Mouse (Mus musculus) CH12F3 (cell line): ENCODE data around the gene Cd52.

Experiments used
- in situ Hi-C: fragments of 300-500 bp; cut with MboI; formaldehyde crosslinking; loops from 2 replicates; pipeline ENCODE4 v1.14.3; 2020; ENCODE audit warnings: low sequenced_read_pairs

Cd52 gene

DNA sequence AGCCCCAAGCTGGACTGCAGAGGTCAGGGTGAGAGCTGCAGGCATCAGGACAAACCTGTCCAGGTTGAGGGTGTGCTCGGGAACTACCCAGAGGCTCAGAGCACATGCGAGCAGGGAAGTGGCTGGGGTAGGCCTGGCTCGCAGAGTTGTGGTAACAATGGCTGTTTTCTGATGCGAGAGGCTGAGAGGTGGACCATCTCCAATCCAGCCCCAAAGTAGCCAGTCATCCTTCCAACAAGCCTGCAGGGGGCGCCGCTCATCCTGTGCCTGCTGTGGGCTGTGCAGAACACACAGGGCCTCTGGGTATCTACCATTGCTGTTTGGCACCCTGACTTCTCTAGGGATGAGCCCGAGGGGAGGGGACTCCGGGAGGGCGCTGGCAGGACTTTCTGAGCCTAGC is 24.8 kb upstream of the Cd52 start:
- in situ Hi-C loops, result no loop called here

DNA sequence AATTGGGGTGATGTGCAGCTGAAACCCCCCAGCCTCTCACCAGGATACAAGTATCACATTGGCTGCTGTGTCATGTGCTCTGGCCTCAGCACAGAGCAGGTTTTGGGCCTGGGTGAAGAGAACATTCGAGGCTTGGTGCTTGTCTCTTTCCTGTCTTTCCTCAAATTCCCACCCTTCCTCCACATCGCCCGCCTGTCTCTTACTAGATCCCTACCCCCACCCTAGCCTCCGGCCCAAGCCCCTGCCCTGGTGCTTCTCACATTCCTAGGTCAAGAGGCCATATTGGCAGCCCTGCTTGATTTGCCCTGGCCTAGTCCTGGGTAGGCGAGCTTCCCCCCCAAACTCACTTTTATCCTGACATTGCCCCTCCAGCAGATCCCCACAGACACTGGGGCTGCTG is 24.2 kb upstream of the Cd52 start:
- in situ Hi-C loops, result no loop called here

DNA sequence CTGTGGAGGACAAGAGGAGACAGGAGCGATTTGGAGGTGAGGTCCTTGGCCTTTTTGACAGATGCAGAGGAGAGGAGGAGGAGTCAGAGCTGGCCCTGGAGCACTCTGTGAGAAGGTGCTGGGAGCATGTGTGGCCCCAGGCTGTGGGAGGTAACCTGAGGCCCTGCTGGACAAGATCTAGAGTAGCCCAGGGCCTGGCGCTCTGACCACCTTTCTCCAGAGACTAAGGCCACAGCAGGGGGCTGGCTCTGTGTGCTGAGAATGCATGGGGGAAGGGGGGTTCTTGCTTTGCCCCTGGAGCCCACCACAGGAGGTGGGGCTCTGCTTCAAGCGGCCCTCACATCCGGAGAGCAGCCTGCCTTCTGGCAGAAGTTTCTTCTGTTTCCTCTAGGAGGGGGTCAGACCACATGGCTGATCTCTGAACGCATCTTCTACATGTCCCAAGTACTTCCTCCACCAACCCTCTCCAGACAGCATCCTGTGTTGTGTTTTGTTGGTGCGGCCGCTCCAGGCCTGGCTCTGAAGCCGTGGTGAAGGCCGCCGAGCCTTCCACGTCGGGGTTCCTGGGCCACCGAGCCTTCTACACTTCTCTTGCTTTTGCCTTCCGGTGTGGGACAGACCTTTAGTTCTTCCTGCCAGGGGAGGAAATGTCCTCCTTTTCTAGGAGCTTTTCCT is 23.4 kb upstream of the Cd52 start:
- in situ Hi-C loops, result no loop called here

DNA sequence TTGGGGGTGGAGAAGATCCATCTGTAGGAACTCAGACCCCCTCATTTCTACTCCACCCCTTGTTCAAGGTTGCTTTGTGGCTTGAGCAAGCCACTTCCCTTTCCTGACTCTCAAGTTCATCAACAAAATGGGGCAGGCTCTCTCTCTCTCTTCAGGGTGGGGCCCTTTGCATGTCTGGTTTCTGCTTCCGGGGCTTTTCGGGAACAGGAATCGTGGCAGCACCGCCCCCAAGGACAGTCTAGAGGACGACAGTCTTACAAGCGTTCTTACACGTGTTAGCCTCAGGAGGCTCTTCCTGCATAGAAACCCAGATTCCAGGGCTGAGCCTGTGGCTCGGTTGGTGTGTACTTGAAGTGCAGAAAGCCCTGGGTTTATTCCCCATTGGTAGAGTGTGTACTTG is 22.1 kb upstream of the Cd52 start:
- in situ Hi-C loops, result no loop called here

DNA sequence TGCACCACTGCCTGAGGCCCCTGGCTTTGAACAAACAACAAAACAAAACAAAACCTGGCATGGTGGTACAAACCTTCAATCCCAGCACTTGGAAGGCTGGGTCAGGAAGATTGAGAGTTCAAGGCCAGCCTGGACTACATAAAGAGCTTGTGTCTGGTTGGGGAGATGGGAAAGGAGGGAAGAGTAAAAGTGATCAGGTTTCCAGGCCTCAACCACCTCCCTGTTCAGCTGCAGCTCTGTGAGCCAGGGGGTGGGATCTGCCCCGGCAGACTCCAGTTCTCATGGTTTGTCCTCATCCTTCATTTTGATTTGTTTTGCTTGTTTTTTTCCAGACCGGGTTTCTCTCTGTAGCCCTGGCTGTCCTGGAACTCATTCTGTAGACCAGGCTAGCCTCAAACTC is 21.6 kb upstream of the Cd52 start:
- in situ Hi-C loops, result no loop called here

DNA sequence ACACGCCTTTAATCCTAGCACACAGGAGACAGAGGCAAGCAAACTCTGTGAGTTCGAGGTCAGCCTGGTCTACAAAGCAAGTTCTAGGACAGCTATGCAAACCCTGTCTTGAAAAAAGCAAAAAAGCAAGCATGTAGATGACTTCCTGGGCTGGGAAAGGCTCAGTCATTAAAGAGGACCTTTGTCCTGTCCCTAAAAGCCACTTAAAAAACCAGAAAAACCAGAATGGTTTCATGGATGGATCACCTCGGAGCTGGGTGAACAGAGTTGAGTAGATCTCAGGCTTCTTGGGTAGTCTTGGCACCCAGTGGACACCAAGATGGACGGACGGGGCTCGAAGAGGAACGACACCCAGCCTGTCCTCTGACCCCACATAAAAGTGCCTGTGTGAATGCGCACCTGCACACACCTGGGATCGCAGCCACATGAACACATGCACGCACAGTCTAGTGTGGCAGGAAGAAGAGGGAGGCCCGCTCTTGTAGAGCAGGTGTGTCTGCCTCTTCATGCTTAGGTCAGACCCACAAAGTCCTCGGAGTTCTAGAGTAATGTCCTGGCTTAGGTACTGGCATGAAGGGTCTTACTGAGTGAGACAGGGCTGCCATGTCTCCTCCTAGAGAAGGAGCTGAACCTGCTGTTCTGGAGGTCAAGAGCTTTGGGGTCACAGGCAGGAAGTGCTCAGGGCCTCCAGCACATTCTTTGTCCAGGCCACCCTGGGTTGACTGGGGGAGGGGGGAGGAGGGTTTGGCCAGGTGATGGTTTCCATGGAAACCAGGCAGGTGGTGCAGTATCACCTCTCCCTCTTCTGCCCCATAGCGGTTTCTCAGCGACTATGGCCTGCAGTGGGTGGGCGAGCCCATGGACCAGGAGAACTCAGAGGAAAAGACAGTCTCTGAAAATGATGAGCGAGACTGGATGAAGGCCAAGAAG is 20.6 kb upstream of the Cd52 start:
- in situ Hi-C loops, result no loop called here

DNA sequence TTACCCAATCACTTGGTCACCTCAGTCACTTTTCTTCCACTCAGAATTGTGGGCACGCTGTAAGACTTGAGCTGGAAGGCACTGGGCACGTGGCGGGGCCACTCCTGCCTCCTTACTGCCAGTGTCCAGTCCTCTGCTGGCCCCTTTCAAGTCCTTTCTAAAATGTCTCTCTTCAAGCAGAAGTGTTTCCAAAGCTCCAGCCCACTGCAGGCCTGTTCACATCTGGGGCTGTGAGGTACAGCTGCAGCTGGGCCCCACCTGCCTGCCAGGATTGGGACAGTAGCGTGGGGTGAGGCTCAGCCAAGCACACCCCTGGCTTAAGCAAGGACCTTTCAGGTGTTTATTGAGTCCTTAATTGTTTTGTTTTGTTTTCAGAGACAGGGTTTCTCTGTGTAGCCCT is 19.2 kb upstream of the Cd52 start:
- in situ Hi-C loops, result no loop called here

DNA sequence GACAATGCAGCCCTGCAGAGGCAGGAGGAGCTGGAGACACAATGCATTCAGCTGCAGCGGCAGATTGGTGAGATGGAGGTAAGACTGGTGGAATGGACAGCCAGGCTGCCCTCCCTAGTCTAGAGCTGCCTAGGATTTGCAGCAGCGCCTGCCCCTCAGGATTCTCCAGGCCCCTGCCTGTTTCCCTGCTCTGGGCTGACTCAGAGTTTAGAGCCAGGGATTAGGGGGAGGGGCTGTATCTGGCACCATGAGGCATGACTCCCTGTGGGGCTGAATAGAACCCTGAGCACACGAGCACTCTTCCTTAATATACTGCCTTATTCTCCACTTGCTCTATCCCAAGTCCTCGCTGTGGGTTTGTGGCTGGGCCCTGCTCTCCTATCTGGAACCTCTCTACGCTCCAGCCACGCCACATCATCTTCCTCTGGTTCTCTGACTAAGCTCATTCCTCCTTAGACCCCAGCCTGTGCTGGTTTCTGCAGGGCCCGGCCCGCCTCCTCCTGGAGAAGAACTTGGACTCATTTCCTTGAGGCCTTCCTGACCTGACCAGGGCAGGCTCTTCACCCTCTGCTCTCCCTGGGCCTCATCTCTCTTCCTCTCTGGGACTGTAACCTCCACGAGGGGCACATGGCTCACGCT is 18.6 kb upstream of the Cd52 start:
- in situ Hi-C loops, result no loop called here

DNA sequence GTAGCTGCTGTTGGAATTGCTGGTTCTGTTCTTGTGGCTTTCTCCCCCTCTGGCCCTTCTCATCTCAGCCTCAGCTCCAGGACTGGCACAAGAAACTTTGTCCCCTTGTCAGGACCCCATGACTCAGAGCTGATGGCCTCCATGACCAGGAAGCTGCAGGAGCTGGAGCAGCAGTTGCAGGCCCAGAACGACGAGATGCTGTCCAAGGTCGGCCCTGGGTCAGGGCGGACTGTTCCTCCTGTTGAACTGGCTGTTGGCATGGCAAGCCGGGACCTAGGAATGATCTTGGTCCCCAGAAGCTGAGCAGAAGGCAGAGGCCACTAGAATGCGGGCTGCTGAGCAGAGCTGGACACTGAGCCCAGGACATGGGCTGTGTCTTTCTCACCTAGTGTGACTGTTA is 17.5 kb upstream of the Cd52 start:
- in situ Hi-C loops, result no loop called here

DNA sequence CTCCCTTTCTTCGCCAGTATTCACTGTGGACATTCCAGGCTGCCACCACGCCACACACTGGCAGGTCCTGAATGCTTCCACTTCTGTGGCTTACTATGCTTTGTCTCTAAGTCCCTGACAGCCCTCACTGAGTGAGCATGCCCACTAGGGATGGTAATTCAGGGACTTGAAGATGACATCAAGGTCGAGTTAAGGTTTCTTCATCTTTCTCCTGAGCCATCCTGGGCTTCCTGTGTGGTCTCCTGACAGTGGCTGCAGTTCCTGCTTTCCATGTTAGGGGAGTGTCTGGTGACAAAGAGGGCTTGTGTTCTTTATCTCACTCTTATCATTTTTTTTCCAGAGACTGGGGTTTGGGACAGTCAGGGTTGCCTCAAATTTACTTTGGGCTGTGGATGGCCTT is 15.8 kb upstream of the Cd52 start:
- in situ Hi-C loops, result no loop called here

DNA sequence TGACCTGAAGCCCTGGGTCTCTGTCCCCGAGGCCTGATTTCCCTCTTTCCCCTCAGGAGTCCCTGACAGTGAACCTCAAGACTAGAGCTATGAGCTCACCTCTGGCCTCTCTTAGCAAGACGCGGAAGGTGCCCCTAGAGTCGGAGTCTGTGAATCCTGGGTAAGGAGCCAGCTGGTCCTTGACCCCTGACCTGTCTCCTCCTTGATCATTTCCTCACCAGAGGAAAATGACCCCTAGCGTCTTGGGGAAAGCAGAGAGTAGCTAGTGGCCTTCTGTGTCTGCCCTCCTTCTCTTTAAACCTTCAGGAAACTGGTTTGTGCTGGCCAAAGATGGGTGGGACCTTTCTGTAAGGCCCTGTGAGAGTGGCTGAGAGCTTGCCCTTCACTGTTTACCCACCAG is 13.3 kb upstream of the Cd52 start:
- in situ Hi-C loops, result no loop called here

DNA sequence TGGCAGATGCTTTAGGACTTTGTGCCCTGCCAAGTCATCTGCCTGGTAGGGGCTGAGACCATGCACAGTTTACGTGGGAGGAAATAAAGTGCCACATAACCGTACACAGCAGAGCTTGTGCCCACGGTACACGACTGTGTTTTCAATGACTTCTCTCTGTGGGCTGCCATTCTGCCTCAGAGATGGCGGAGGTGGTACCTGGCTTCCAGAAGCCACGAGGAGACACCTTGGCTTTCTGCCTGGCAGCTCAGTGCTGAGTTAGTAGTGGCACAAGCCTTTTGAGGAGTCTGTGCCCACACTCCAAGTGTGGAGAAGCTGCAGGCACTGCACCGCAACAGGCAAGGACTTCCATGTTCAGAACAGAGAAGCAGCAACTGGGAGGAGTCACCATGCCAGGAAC is 12.8 kb upstream of the Cd52 start:
- in situ Hi-C loops, result no loop called here

DNA sequence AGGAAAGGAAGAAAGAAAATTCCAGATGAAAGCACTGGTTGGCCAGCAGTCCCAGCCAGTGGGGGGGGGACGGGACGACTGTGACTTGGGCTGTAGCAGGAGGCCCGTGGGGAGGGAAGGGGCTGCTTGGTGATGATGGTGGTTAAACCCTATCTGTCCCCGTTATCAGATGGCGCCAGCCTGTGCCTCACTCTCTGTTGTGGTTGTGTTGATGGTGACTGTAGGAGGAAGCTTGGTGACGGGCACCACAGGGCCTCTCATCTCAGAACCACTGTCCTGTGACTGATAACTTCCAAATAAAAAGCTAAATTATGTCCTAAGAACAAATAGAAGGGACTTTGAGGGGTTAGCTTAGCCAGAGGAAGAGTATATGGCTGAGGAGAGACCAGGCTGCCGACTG is 11.2 kb upstream of the Cd52 start:
- in situ Hi-C loops, result no loop called here

DNA sequence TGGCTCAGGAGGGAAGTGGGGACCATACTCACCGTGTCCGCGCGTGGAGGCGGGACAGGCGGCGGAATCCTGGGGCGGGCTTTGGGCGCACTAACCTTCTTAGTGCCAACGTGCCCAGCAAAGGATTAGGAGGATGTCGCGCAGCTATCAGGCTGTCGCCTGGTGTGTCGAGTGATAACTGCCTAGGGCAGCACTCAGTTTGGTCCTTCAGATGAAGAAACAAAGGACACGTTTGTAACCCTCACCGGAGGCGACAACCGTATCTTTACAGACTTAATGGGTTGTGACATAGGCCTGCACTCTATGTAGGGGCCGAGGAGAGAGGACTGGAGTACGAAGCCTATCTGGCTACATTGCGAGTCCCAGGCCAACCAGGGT is 7.8 kb upstream of the Cd52 start:
- in situ Hi-C loops, result no loop called here

DNA sequence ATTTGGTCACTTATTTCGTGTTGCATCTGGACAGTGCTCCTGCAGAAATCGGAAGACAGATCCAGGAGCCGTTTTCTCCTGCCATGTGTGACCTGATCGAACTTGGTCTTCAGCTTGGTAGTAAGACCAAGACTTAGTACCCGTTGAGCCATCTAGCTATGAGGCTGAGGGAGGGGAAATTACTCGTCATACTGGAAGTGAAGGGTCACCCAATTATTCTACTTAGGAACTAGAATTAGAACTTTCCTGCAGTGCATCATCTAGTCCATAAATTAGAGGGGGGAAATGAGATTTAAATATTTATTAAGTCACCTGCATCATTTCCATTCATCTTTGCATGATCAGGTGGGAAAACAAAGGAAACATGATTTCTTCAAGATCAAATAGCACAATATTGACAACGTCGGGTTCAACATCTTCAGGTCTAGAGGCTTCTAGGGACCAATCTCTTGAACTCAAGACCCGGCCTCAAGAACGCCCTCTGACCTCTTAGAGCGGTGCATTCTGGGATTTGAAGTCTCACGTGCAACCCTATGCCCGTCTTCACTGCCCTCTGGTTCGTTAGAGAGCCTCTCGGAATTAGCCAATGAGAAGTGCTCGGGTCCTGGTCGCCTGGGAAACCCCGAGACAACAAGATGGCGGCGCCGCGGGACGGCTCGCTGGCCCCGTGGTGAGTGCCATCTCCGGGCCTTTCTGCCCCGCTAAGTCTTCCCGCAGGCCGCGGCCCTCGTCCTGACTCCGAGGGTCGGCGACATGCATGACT is 7.3 kb upstream of the Cd52 start, which contains the start of gene Ubxn11:
Gene Ubxn11, plus strand, starts transcription at position 592 of the 763 bp plus-strand sequence.
- in situ Hi-C loops, result no loop called here

DNA sequence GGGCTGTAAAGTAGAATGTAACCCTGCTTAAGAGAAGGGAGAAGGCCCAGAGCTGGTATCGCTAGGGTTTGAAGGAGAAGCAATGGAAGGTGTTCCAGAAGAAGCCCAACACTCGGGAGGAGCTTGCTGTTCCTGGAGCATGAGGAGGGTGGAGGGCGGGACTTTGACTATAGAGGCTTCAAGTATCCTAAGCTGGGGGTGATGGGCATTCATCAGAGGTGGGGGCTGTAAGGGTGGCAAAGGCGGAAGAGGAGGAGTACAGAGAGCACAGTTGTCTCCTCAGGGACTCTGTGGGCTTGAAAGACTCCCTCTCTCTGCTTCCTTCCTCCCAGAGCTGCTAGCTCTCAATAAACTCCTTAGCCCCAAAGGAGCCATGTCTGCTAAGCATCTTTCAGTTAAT is 5.4 kb upstream of the Cd52 start:
- in situ Hi-C loops, result no loop called here

DNA sequence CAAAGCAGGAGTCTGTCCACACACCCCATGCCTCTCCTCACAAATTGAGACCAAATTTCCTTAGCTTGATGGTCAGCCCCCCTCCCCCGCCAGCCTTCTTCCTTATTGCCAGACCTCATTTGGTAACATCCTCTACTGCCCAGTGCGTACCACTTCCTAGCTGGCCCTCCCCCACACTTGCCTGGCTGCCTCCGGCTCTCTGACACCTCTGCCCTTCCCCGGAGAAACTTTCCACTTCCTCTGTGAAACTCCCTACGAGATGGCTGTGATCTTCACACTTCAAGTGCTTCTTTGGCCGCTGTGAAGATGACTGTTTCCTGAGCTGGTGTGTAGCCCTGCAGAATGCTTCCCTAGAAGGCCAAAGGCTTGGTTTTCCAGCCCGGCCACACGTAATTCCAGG is 3.7 kb upstream of the Cd52 start:
- in situ Hi-C loops, result no loop called here

DNA sequence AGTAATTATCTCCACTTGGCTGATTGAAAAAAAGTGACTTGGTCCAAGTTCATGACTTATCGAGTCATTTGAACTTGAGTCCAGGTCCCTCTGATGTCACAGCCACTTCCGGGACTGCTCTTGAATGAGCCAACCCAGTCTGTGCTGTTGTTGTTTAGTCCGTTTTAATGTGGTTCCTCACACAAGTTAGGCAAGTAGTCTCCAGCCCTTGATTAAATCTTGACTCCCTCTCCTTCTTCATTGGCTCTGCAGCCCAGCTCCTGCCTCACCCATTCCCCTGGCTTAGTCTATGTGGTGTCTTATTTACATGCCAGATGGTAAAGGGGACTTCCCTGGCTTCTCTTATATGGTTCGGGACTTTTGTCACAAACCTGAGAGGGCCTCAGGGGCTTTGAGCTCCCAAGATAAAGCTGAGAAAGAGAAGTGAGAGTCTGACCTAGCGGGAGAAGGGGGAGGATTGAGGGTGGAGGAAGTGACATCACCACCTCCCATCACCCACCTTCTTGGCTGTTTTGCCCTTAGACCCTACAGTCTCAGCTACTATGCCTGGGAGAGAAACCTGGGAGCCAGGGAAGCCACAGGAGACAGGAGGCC is 2.2 kb upstream of the Cd52 start:
- in situ Hi-C loops, result no loop called here

DNA sequence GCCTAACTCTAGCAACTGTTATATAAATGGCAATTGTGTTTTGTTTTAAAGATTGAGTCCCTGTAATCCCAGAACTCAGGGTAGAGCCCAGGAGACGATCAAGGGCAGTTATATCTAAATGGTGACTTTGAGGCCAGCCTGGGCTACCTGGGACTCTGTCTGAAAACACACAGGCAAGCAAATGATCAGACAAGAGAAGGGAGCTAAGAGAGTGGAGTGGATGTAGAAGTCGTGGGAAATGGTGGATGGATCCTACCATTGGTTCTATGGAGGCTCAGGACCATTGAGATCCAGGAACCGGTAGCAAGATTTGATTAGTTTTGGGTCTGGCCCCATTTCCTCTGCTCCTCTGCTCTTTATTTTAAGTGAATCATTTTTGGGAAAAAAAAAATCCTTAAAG is 1.2 kb upstream of the Cd52 start:
- in situ Hi-C loops, result no loop called here

DNA sequence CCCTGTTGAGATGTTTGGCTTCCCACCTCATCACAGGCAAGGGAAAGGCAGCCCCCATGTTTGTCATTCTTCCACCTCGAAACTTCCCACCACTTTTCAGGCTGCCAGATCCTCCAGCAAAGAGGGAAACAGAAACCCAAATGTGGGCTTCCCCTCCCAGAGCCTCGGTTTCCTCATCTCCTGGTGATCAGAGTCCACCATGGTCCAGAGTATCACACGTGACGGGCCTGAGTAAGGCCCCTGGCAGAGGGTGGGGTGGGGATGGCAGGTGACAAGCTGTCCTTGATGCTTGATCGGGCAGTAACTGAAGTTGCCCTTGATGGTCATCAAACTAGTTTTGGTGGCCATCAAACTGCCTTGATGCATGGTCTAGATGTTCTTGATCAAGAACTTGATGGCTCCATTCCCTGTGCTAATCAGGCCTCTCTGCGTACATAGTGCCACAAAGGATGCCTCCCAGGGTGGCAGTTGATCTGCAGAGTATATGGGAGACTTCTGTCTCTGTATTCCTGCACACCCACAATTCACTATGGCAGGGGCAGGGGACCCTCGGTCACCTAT is 798 bp downstream of the Cd52 start:
- in situ Hi-C loops, result no loop called here
